Mouse (Mus musculus) heart, embryonic 11.5 days (tissue): Measurements from ENCODE around the gene Gm44790. TPM values are rescaled to one million over a fixed set of nuclear protein-coding genes. Genes with fewer than 3 reads are reported as not detected.
A peak's percentile ranks its signal among the peaks of the same experiment; 100 is the strongest.
"Not testable (repeated sequence)": the region's sequence is repeated elsewhere in the genome, so short reads cannot be mapped to it uniquely, and the experiment has no call there.

ENCODE experiments used
- ATAC-seq: fragments of 200-750 bp; cut with Nextera tagmentation; replicated peaks from 2 replicates; pipeline ENCODE4 v1.8.0; 2017; ENCODE audit warnings: moderate library complexity; ENCODE audit not compliant: insufficient number of reproducible peaks, low FRiP score, low TSS enrichment
- H3K27ac ChIP-seq: fragments of 300-500 bp; sonication (generic); 2 replicates; pipeline ENCODE4 v1.5.1; 2014; ENCODE audit warnings: mild to moderate bottlenecking, low read depth, low read length
- H3K27me3 ChIP-seq: fragments of 300-500 bp; sonication (generic); 2 replicates; pipeline ENCODE4 v1.6.1; 2014; ENCODE audit warnings: mild to moderate bottlenecking, low read length, mixed read lengths; ENCODE audit not compliant: control insufficient read depth, insufficient read depth
- H3K36me3 ChIP-seq: fragments of 300-500 bp; sonication (generic); 2 replicates; pipeline ENCODE4 v1.6.1; 2014; ENCODE audit warnings: mild to moderate bottlenecking, low read length, moderate library complexity, mixed read lengths; ENCODE audit not compliant: control insufficient read depth, insufficient read depth
- H3K4me1 ChIP-seq: fragments of 300-500 bp; sonication (generic); 2 replicates; pipeline ENCODE4 v1.6.1; 2014; ENCODE audit warnings: low read length; ENCODE audit not compliant: control insufficient read depth, insufficient read depth
- H3K4me2 ChIP-seq: fragments of 300-500 bp; sonication (generic); 2 replicates; pipeline ENCODE4 v1.6.1; 2014; ENCODE audit warnings: mild to moderate bottlenecking, moderate library complexity
- H3K4me3 ChIP-seq: fragments of 300-500 bp; sonication (generic); 2 replicates; pipeline ENCODE4 v1.5.1; 2014; ENCODE audit warnings: low read depth, low read length
- H3K9ac ChIP-seq: fragments of 300-500 bp; sonication (generic); 2 replicates; pipeline ENCODE4 v1.6.1; 2014; ENCODE audit warnings: mild to moderate bottlenecking, low read depth, low read length, moderate library complexity
- H3K9me3 ChIP-seq: fragments of 300-500 bp; sonication (generic); replicated peaks from 2 replicates; pipeline ENCODE4 v1.6.1; 2016; ENCODE audit warnings: low read length; ENCODE audit not compliant: control insufficient read depth
- WGBS: fragments of 180-500 bp; shearing (Covaris S2); extraction: QIAGEN DNeasy Blood & Tissue Kit; methylation state at CpG from one replicate; pipeline ENCODE4 v1.1.7; 2014; ENCODE audit not compliant: insufficient replicate concordance; 5-methylcytosine and 5-hydroxymethylcytosine counted together
- polyA plus RNA-seq: library from polyadenylated mRNA; unstranded; fragments of >200 nt; fragmentation: Nextera tagmentation; extraction: Ambion mirVana; gene quantifications from 2 replicates; pipeline ENCODE4 v1.2.1, GENCODE M21; 2014

Gm44790 gene
- polyA plus RNA-seq, 1 experiment from 2014 or later = not detected

GRCm38 (mm10) chr6:86481871-86482270 lies 55.4 kb downstream of the Gm44790 start:
- Histone ChIP-seq H3K4me3 (no peak overlapping the region), H3K27ac (no peak overlapping the region), H3K4me2 (no peak overlapping the region), H3K27me3 (no peaks in the 10 kb centered on the region), H3K9me3 (no peaks in the 10 kb centered on the region), H3K4me1 (peaks cover 21% of the 10 kb centered on the region), H3K36me3 (no peaks in the 10 kb centered on the region), H3K9ac (no peak overlapping the region)
- ATAC-seq = no peak
- WGBS = 81% methylated on average over 5 of the region's 5 CpGs

DNA sequence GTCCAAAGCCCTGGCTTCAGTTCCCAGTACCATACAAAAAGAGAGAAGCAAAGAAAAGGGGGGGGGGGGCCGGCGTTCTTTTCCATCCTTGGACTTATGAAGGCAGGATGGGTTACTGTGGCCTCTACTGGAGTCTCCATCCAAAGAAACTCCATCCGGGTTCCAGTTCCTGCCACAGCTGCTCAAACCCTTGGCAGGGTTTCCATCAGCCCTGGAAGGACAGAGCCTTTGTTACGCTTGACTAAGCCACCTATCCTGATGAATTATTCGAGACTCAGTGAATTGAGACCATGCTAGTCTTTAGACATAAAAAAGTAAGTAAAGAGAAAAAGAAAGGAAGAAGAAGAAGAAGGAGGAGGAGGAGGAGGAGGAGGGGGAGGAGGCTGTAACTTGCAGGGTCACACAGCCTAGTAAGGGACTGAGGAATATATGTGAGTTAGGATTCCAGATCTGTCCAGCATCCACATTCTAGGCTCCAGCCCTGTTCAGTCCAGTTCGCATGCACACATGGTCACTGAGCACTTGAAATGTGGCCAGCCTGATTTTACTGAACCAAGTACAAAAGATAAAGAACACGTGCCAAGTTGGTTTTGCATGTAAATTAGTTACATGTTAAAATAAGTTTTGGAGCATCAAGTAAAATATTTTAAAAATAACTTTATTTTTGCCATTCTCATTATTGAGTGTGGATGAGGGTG lies 59.6 kb downstream of the Gm44790 start:
- WGBS = 83% methylated on average over 7 of the region's 7 CpGs
- H3K4me1 ChIP-seq = peaks cover 13% of the 10 kb centered on the region
- H3K4me2 ChIP-seq = no peak overlapping the region
- no peaks in the 10 kb centered on the region for H3K27me3 ChIP-seq
- H3K9me3 ChIP-seq = no peaks in the 10 kb centered on the region
- no peak overlapping the region for H3K4me3 ChIP-seq
- no peak for ATAC-seq
- H3K36me3 ChIP-seq = no peaks in the 10 kb centered on the region
- no peak overlapping the region for H3K9ac ChIP-seq
- no peak overlapping the region for H3K27ac ChIP-seq

GRCm38 (mm10) chr6:86487358-86488148 lies 61.1 kb downstream of the Gm44790 start:
- H3K4me1 ChIP-seq = peaks cover 13% of the 10 kb centered on the region
- H3K27ac ChIP-seq = peak overlapping the region; percentile 92
- peak overlapping the region; percentile 68 for H3K9ac ChIP-seq
- H3K36me3 ChIP-seq = no peaks in the 10 kb centered on the region
- H3K4me2 ChIP-seq = peak overlapping the region; percentile 50
- H3K9me3 ChIP-seq = no peaks in the 10 kb centered on the region
- H3K27me3 ChIP-seq = no peaks in the 10 kb centered on the region
- H3K4me3 ChIP-seq = peak overlapping the region; percentile 16; the same call in 1 of the 2 replicates
- WGBS = 13% methylated on average over 24 of the region's 24 CpGs
- ATAC-seq = peak; percentile 73

GRCm38 (mm10) chr6:86488149-86488485 lies 61.7 kb downstream of the Gm44790 start:
- no peaks in the 10 kb centered on the region for H3K9me3 ChIP-seq
- peaks cover 13% of the 10 kb centered on the region for H3K4me1 ChIP-seq
- H3K9ac ChIP-seq = peak overlapping the region; percentile 68
- H3K4me3 ChIP-seq = no peak overlapping the region
- WGBS = 28% methylated on average over 3 of the region's 3 CpGs
- no peaks in the 10 kb centered on the region for H3K27me3 ChIP-seq
- H3K36me3 ChIP-seq = no peaks in the 10 kb centered on the region
- no peak for ATAC-seq
- H3K4me2 ChIP-seq = peak overlapping the region; percentile 50
- H3K27ac ChIP-seq = peak overlapping the region; percentile 92

GRCm38 (mm10) chr6:86489945-86490344 lies 63.5 kb downstream of the Gm44790 start:
- Histone ChIP-seq H3K4me1 (peaks cover 19% of the 10 kb centered on the region), H3K27ac (no peak overlapping the region), H3K36me3 (no peaks in the 10 kb centered on the region), H3K9ac (no peak overlapping the region), H3K27me3 (no peaks in the 10 kb centered on the region), H3K4me3 (no peak overlapping the region), H3K4me2 (no peak overlapping the region), H3K9me3 (no peaks in the 10 kb centered on the region)
- no peak for ATAC-seq
- 96% methylated on average over 2 of the region's 2 CpGs for WGBS

DNA sequence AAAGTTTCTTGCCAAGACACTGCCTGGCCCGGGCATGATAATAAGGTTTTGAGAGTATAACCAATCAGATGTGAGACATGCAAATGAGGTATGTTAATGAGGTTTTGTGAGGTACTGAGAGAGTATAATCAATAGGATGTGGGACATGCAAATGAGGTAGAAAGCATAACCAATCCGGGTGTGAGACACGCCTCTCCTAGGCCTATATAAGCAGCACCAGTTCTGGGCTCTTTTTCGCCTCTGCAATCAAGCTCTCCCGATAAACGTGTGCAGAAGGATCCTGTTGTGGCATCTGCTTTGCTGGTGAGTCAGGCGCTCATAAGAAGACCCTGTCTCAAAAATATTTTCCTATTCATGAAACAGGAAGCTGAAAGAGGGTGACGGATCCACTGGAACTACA lies 64.0 kb downstream of the Gm44790 start:
- not testable (repeated sequence) for H3K9ac ChIP-seq, ATAC-seq, H3K4me3 ChIP-seq, H3K27me3 ChIP-seq, H3K9me3 ChIP-seq, H3K36me3 ChIP-seq, H3K27ac ChIP-seq, H3K4me2 ChIP-seq
- WGBS = 91% methylated on average over 8 of the region's 8 CpGs
- peaks cover 19% of the 10 kb centered on the region for H3K4me1 ChIP-seq

- Histone ChIP-seq H3K4me2 (no peak overlapping the region), H3K27me3 (no peaks in the 10 kb centered on the region), H3K4me1 (peaks cover 19% of the 10 kb centered on the region), H3K9ac (no peak overlapping the region), H3K27ac (no peak overlapping the region), H3K4me3 (no peak overlapping the region), H3K36me3 (no peaks in the 10 kb centered on the region), H3K9me3 (no peaks in the 10 kb centered on the region)
- no peak for ATAC-seq
- WGBS = 57% methylated on average over 13 of the region's 13 CpGs
Observed at GRCm38 (mm10) chr6:86493469-86494263, 67.2 kb downstream of the Gm44790 start.

- Histone ChIP-seq H3K27me3 (no peaks in the 10 kb centered on the region), H3K9ac (no peak overlapping the region), H3K27ac (no peak overlapping the region), H3K4me3 (no peak overlapping the region), H3K36me3 (no peaks in the 10 kb centered on the region), H3K4me2 (no peak overlapping the region), H3K9me3 (no peaks in the 10 kb centered on the region), H3K4me1 (peaks cover 20% of the 10 kb centered on the region)
- no peak for ATAC-seq
- WGBS = 86% methylated on average over 7 of the region's 7 CpGs
Observed at GRCm38 (mm10) chr6:86494767-86495166, 68.3 kb downstream of the Gm44790 start.
